Mouse (Mus musculus) testis, adult 2 months (tissue): ENCODE data around the gene Gm18596. TPM values are rescaled to one million over a fixed set of nuclear protein-coding genes. Genes with fewer than 3 reads are reported as not detected.
"Not testable (repeated sequence)": the region's sequence is repeated elsewhere in the genome, so short reads cannot be mapped to it uniquely, and the experiment has no call there.

Experiments
- H3K27ac ChIP-seq: fragments of 200-500 bp; 2 replicates; pipeline ENCODE4 v1.5.1; 2012; ENCODE audit warnings: low read depth, low read length; ENCODE audit not compliant: control insufficient read depth, insufficient read depth
- H3K27me3 ChIP-seq: fragments of 200-500 bp; 2 replicates; pipeline ENCODE4 v1.6.1; 2012; ENCODE audit warnings: mild to moderate bottlenecking, low read length, moderate library complexity; ENCODE audit not compliant: control insufficient read depth, insufficient read depth
- H3K36me3 ChIP-seq: fragments of 200-500 bp; 2 replicates; pipeline ENCODE4 v1.6.1; 2012; ENCODE audit warnings: mild to moderate bottlenecking, low read length; ENCODE audit not compliant: control insufficient read depth, insufficient read depth
- H3K4me1 ChIP-seq: fragments of 200-500 bp; 2 replicates; pipeline ENCODE4 v1.6.1; 2012; ENCODE audit warnings: low read length; ENCODE audit not compliant: control insufficient read depth, insufficient read depth
- H3K4me3 ChIP-seq: fragments of 200-500 bp; 2 replicates; pipeline ENCODE4 v1.5.1; 2012; ENCODE audit warnings: low read depth, mild to moderate bottlenecking, low read length, moderate library complexity, mixed read lengths; ENCODE audit not compliant: control insufficient read depth
- CTCF ChIP-seq: fragments of 200-500 bp; IDR thresholded peaks from 2 replicates; pipeline ENCODE4 v1.5.1; 2012; ENCODE audit warnings: low read depth, mild to moderate bottlenecking, inconsistent platforms, low read length, moderate library complexity; ENCODE audit not compliant: control insufficient read depth, insufficient read depth, insufficient replicate concordance
- POLR2A ChIP-seq: fragments of 200-500 bp; IDR thresholded peaks from 2 replicates; pipeline ENCODE4 v1.6.1; 2012; ENCODE audit warnings: low read depth, mild to moderate bottlenecking, inconsistent platforms, low read length, moderate library complexity; ENCODE audit not compliant: control insufficient read depth
- polyA plus RNA-seq: library from polyadenylated mRNA; depleted of rRNA; stranded (reverse); fragments of >200 nt; gene quantifications from 2 replicates; pipeline ENCODE4 v1.2.3, GENCODE M21; 2012; rRNA removed

Gm18596 gene
- polyA plus RNA-seq, result not detected in 2 replicates

GRCm38 (mm10) chr10:77741924-77742688 is at the start of gene Gm18596:
TSS of gene Gm18596 (minus strand) at chr10:77742638.
- not testable (repeated sequence) for H3K27me3 ChIP-seq, H3K36me3 ChIP-seq, H3K4me1 ChIP-seq, H3K4me3 ChIP-seq, H3K27ac ChIP-seq

- no peak overlapping the region for H3K27ac ChIP-seq
- TF ChIP-seq POLR2A, result no peak
- no peaks in the 10 kb centered on the region for H3K4me1 ChIP-seq
- H3K36me3 ChIP-seq, result no peaks in the 10 kb centered on the region
- no peak overlapping the region for H3K4me3 ChIP-seq
- H3K27me3 ChIP-seq, result no peaks in the 10 kb centered on the region
Observed at GRCm38 (mm10) chr10:77788621-77789020, 46.2 kb upstream of the Gm18596 start.

- not testable (repeated sequence) for H3K4me3 ChIP-seq, H3K27ac ChIP-seq, H3K4me1 ChIP-seq, H3K36me3 ChIP-seq, H3K27me3 ChIP-seq
Observed at GRCm38 (mm10) chr10:77787876-77788275, 45.4 kb upstream of the Gm18596 start, which contains the start of gene Gm7137. TSS of gene Gm7137 (minus strand) at chr10:77788200.

GRCm38 (mm10) chr10:77783396-77783795 is 41.0 kb upstream of the Gm18596 start:
- not testable (repeated sequence) for H3K27ac ChIP-seq, H3K27me3 ChIP-seq, H3K4me3 ChIP-seq, H3K36me3 ChIP-seq, H3K4me1 ChIP-seq

GRCm38 (mm10) chr10:77782442-77782841 is 40.0 kb upstream of the Gm18596 start, which contains the start of gene Gm3250:
TSS of gene Gm3250 (minus strand) at chr10:77782542.
- H3K27ac ChIP-seq, result not testable (repeated sequence)

GRCm38 (mm10) chr10:77776844-77777243 is 34.4 kb upstream of the Gm18596 start, which contains the start of gene Gm7138:
TSS of gene Gm7138 (minus strand) at chr10:77776944.
- not testable (repeated sequence) for H3K36me3 ChIP-seq, H3K27ac ChIP-seq, H3K27me3 ChIP-seq, H3K4me3 ChIP-seq, H3K4me1 ChIP-seq

More at GRCm38 (mm10) chr10:77782442-77782841, 40.0 kb upstream of the Gm18596 start, which contains the start of gene Gm3250:
- not testable (repeated sequence) for H3K4me1 ChIP-seq, H3K4me3 ChIP-seq, H3K27me3 ChIP-seq, H3K36me3 ChIP-seq

- not testable (repeated sequence) for H3K4me3 ChIP-seq, H3K36me3 ChIP-seq, H3K27me3 ChIP-seq, H3K27ac ChIP-seq, H3K4me1 ChIP-seq
Observed at GRCm38 (mm10) chr10:77772142-77772541, 29.7 kb upstream of the Gm18596 start.

- H3K27ac ChIP-seq, H3K4me3 ChIP-seq, H3K4me1 ChIP-seq, H3K36me3 ChIP-seq, H3K27me3 ChIP-seq: not testable (repeated sequence)
Observed at GRCm38 (mm10) chr10:77771225-77771624, 28.8 kb upstream of the Gm18596 start, which contains the start of gene Gm3238. TSS of gene Gm3238 (minus strand) at chr10:77771325.

GRCm38 (mm10) chr10:77769727-77770126 is 27.3 kb upstream of the Gm18596 start:
- no peak for TF ChIP-seq CTCF
- no peak for TF ChIP-seq POLR2A
- Histone ChIP-seq H3K4me1 (no peaks in the 10 kb centered on the region), H3K27me3 (no peaks in the 10 kb centered on the region), H3K27ac (no peak overlapping the region), H3K36me3 (no peaks in the 10 kb centered on the region), H3K4me3 (no peak overlapping the region)

- not testable (repeated sequence) for H3K4me1 ChIP-seq, H3K27me3 ChIP-seq, H3K36me3 ChIP-seq, H3K4me3 ChIP-seq, H3K27ac ChIP-seq
Observed at GRCm38 (mm10) chr10:77759582-77759981, 17.1 kb upstream of the Gm18596 start, which contains the start of gene Gm3233. TSS of gene Gm3233 (minus strand) at chr10:77759682.
